ENCODE assay signal across 8 mouse cellular contexts in genomic region chr14:57362726-57363660, GRCm38 (mm10). TPM values are rescaled to one million over a fixed set of nuclear protein-coding genes. Genes with fewer than 3 reads are reported as not detected.
A peak's percentile ranks its signal among the peaks of the same experiment; 100 is the strongest.
DNase-seq lines count a peak whose midpoint lies in the region; ATAC-seq lines count a peak whose summit lies in the region.

No protein-coding gene starts in this region.

- ATAC-seq in megakaryocyte progenitor cell, adult 5-6 weeks (replicated peaks; ENCODE audit: poor library complexity), result peak; percentile 90

- DNase-seq in ZHBTc4 (ENCODE audit: low read depth, low spot score), result peak; percentile 91
- peak; percentile 71 to 76 for DNase-seq in cerebellum, postnatal 36 days
- DNase-seq in gastrocnemius, adult 18-20 months (ENCODE audit: low spot score), result peak; percentile 65
- DNase-seq in hindlimb bud, embryonic 11.5 days (ENCODE audit: extremely low spot score, low read depth, low spot score), result peak; percentile 72
- DNase-seq in left cerebral cortex, adult 18-20 months (ENCODE audit: low spot score in 2 of 2), result peak; percentile 72 to 85
- DNase-seq in right cerebral cortex, postnatal 36 days (ENCODE audit: low spot score in 2 of 2), result peak; percentile 39 to 64
- peak; percentile 78 for DNase-seq in yolk sac, embryonic 10.5 days (ENCODE audit: low spot score)

RNA-seq across cellular contexts. Expression of gene Cryl1, which starts 35.3 kb away (rescaled TPM):
- 1 to 10 TPM; 6.6 to 7.1 TPM for total RNA-seq in gastrocnemius, adult 18-20 months (2021)
- total RNA-seq in left cerebral cortex, adult 18-20 months (2021), result 10 to 100 TPM; 16.3 to 18.4 TPM
- 21.8 and 22.8 TPM in 2 replicates for total RNA-seq in megakaryocyte progenitor cell, adult 5-6 weeks (2015)
- total RNA-seq in megakaryocyte progenitor cell, adult 5-6 weeks (2017), result 18.2 and 23.0 TPM in 2 replicates

Comparison
In these comparisons a context has a peak if more than half of its experiments do, and no peak if none do; other contexts are left out.
1. Peak in every context shown above with its lines: DNase-seq and ATAC-seq.